Mouse (Mus musculus) erythroblast, embryonic 14.5 days (primary cell): ENCODE results near the gene Atxn1. TPM values are rescaled to one million over a fixed set of nuclear protein-coding genes. Genes with fewer than 3 reads are reported as not detected.

Source experiments
- H3K27me3 ChIP-seq: 2 replicates; pipeline ENCODE4 v1.6.1; 2012; ENCODE audit warnings: inconsistent platforms; ENCODE audit not compliant: control insufficient read depth
- H3K36me3 ChIP-seq: 2 replicates; pipeline ENCODE4 v1.6.1; 2012; ENCODE audit warnings: mild to moderate bottlenecking, inconsistent platforms; ENCODE audit not compliant: control insufficient read depth
- H3K4me1 ChIP-seq: 2 replicates; pipeline ENCODE4 v1.6.1; 2012; ENCODE audit warnings: inconsistent platforms; ENCODE audit not compliant: control insufficient read depth
- H3K4me3 ChIP-seq: replicated peaks from 2 replicates; pipeline ENCODE3; 2012; ENCODE audit warnings: moderate library complexity, mild to moderate bottlenecking, inconsistent platforms
- H3K9me3 ChIP-seq: 2 replicates; pipeline ENCODE4 v1.6.1; 2012; ENCODE audit warnings: low read length, inconsistent platforms, mixed read lengths; ENCODE audit not compliant: control insufficient read depth
- GATA1 ChIP-seq: IDR thresholded peaks from 2 replicates; pipeline ENCODE4 v1.6.1; 2012; ENCODE audit warnings: low read length, inconsistent platforms, mixed read lengths
- TAL1 ChIP-seq: IDR thresholded peaks from 3 replicates; pipeline ENCODE4 v1.6.1; 2012; ENCODE audit warnings: low read length, inconsistent platforms, mixed read lengths
- polyA plus RNA-seq: library from polyadenylated mRNA; stranded (reverse); fragments of >175 nt; gene quantifications from 2 replicates; pipeline ENCODE4 v1.2.3, GENCODE M21; 2012

Gene Atxn1
- polyA plus RNA-seq, 1 experiment = 0.01 TPM

DNA sequence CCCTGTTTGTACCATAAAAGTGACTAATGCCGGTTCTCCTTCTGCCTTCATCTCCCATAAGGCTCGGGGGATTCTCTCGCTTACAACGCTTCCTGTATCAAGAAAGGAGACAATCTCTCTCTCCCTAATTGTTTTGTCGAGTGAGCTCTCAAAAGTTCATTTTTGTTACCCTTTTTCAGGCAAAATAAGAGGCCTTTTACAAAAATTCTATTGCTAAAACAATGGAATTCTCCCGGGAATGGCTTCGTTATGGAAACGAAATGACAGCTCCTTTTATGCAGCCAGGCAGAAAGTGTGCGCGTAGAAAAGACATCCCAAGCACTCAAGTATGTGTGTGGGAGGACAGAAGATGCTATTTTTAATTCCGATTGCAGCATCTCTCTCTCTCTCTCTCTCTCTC, 255.4 kb downstream of the Atxn1 start:
- Histone ChIP-seq H3K9me3 (no peaks in the 10 kb centered on the region), H3K4me1 (no peaks in the 10 kb centered on the region), H3K27me3 (no peaks in the 10 kb centered on the region), H3K36me3 (no peaks in the 10 kb centered on the region), H3K4me3 (no peak overlapping the region)
- no peak for TF ChIP-seq GATA1

DNA sequence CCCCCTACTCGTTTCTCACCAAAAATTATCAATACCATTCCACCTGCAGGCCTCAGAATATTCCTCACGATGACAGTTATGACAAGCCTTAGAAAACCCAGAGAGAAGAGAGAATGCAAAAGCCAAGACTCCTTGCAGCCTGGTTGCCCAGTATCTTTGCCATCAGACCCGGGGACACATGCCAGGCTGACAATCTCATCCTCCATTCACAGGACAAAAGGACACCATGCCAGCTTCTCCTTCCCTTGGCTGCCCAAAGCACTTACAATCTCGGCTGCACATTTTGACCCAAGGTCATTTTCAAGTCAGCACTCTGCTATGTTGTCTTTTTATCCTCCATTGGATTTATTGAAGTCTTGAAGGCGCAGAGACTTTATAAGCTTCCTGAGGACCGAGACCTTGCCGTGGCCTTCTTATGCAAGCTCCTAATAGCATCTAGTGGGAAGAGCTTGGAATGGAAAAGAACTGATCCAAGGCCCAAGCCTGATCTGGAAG, 263.5 kb downstream of the Atxn1 start:
- TF ChIP-seq GATA1 = no peak
- TF ChIP-seq TAL1 = no peak
- H3K4me1 ChIP-seq = no peaks in the 10 kb centered on the region
- H3K27me3 ChIP-seq = no peaks in the 10 kb centered on the region
- no peaks in the 10 kb centered on the region for H3K36me3 ChIP-seq
- H3K4me3 ChIP-seq = no peak overlapping the region
- no peaks in the 10 kb centered on the region for H3K9me3 ChIP-seq

DNA sequence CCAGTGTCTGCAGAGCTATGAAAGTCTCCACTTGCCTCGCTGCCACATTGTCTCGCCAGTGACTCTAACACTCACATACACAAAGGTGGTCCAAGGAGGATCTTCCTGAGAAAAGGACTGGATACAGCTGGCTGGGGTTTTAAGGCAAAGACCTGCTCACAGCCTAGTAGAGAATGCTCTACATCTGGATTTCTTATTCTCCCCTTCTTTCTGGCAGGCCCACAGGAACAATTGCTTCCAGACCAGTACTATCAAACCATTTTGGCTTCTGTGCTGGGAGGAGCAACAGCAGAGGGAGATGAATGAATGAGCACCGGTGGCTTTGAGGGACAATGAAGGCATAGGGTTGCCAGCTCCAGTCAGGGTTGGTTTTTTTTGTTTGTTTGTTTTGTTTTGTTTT, 265.8 kb downstream of the Atxn1 start:
- TF ChIP-seq TAL1 (no peak), GATA1 (no peak)
- Histone ChIP-seq H3K36me3 (no peaks in the 10 kb centered on the region; the same call in 1 of the 2 replicates), H3K4me1 (no peaks in the 10 kb centered on the region), H3K4me3 (no peak overlapping the region), H3K9me3 (peaks cover 4% of the 10 kb centered on the region), H3K27me3 (no peaks in the 10 kb centered on the region)

- TF ChIP-seq TAL1 (no peak), GATA1 (no peak)
- Histone ChIP-seq H3K36me3 (no peaks in the 10 kb centered on the region; the same call in 1 of the 2 replicates), H3K4me1 (peaks cover 3% of the 10 kb centered on the region)
Measured at GRCm38 (mm10) chr13:45696009-45696408, 268.8 kb downstream of the Atxn1 start.

GRCm38 (mm10) chr13:45694921-45695437, 269.8 kb downstream of the Atxn1 start:
- TF ChIP-seq GATA1 (no peak), TAL1 (no peak)
- Histone ChIP-seq H3K36me3 (no peaks in the 10 kb centered on the region; the same call in 1 of the 2 replicates), H3K9me3 (peaks cover 4% of the 10 kb centered on the region), H3K4me1 (peaks cover 3% of the 10 kb centered on the region), H3K27me3 (no peaks in the 10 kb centered on the region), H3K4me3 (no peak overlapping the region)

More at GRCm38 (mm10) chr13:45696009-45696408, 268.8 kb downstream of the Atxn1 start:
- Histone ChIP-seq H3K27me3 (no peaks in the 10 kb centered on the region), H3K9me3 (peaks cover 4% of the 10 kb centered on the region), H3K4me3 (no peak overlapping the region)

- H3K9me3 ChIP-seq = peaks cover 4% of the 10 kb centered on the region
- H3K27me3 ChIP-seq = no peaks in the 10 kb centered on the region
- TF ChIP-seq TAL1 (no peak), GATA1 (no peak)
- no peak overlapping the region for H3K4me3 ChIP-seq
- H3K4me1 ChIP-seq = peaks cover 3% of the 10 kb centered on the region
- no peaks in the 10 kb centered on the region; the same call in 1 of the 2 replicates for H3K36me3 ChIP-seq
Measured at GRCm38 (mm10) chr13:45693953-45694352, 270.9 kb downstream of the Atxn1 start.

GRCm38 (mm10) chr13:45693534-45693933, 271.3 kb downstream of the Atxn1 start:
- peaks cover 3% of the 10 kb centered on the region for H3K4me1 ChIP-seq
- no peaks in the 10 kb centered on the region; the same call in 1 of the 2 replicates for H3K36me3 ChIP-seq
- peaks cover 4% of the 10 kb centered on the region for H3K9me3 ChIP-seq
- no peak overlapping the region for H3K4me3 ChIP-seq
- TF ChIP-seq GATA1 = no peak
- no peak for TF ChIP-seq TAL1
- H3K27me3 ChIP-seq = no peaks in the 10 kb centered on the region

DNA sequence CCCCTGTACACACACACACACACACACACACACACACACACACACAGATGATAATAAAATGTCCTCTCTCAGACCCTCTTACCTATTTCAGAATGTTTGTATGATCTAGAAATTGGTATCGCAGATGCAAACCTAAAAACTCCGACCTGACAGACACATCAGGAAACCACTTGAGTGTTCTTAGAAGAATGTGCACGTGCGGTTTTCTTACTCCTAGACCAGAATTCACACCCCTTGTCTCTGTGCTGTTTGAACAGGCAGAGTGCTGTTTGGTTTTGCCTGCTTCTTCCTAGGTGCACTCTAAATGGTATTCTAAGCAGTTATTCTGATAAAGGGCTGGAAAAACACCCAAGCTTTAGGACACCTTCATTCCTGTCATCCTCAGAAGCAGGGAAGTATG, 271.7 kb downstream of the Atxn1 start:
- peaks cover 3% of the 10 kb centered on the region for H3K4me1 ChIP-seq
- H3K27me3 ChIP-seq = no peaks in the 10 kb centered on the region
- TF ChIP-seq GATA1 (no peak), TAL1 (no peak)
- H3K36me3 ChIP-seq = no peaks in the 10 kb centered on the region; the same call in 1 of the 2 replicates
- peaks cover 4% of the 10 kb centered on the region for H3K9me3 ChIP-seq
- no peak overlapping the region for H3K4me3 ChIP-seq

- H3K4me1 ChIP-seq = peaks cover 3% of the 10 kb centered on the region
Measured at GRCm38 (mm10) chr13:45692440-45692839, 272.4 kb downstream of the Atxn1 start.

More at GRCm38 (mm10) chr13:45692440-45692839, 272.4 kb downstream of the Atxn1 start:
- Histone ChIP-seq H3K4me3 (no peak overlapping the region), H3K36me3 (no peaks in the 10 kb centered on the region; the same call in 1 of the 2 replicates), H3K9me3 (peaks cover 4% of the 10 kb centered on the region), H3K27me3 (no peaks in the 10 kb centered on the region)
- TF ChIP-seq GATA1 (no peak), TAL1 (no peak)
